Mouse (Mus musculus) testis, adult 2 months (tissue): ENCODE results near the gene Casz1. TPM values are rescaled to one million over a fixed set of nuclear protein-coding genes. Genes with fewer than 3 reads are reported as not detected.

ENCODE experiments used
- H3K27ac ChIP-seq: fragments of 200-500 bp; 2 replicates; pipeline ENCODE4 v1.5.1; 2012; ENCODE audit warnings: low read depth, low read length; ENCODE audit not compliant: control insufficient read depth, insufficient read depth
- H3K27me3 ChIP-seq: fragments of 200-500 bp; 2 replicates; pipeline ENCODE4 v1.6.1; 2012; ENCODE audit warnings: mild to moderate bottlenecking, low read length, moderate library complexity; ENCODE audit not compliant: control insufficient read depth, insufficient read depth
- H3K36me3 ChIP-seq: fragments of 200-500 bp; 2 replicates; pipeline ENCODE4 v1.6.1; 2012; ENCODE audit warnings: mild to moderate bottlenecking, low read length; ENCODE audit not compliant: control insufficient read depth, insufficient read depth
- H3K4me1 ChIP-seq: fragments of 200-500 bp; 2 replicates; pipeline ENCODE4 v1.6.1; 2012; ENCODE audit warnings: low read length; ENCODE audit not compliant: control insufficient read depth, insufficient read depth
- H3K4me3 ChIP-seq: fragments of 200-500 bp; 2 replicates; pipeline ENCODE4 v1.5.1; 2012; ENCODE audit warnings: low read depth, mild to moderate bottlenecking, low read length, moderate library complexity, mixed read lengths; ENCODE audit not compliant: control insufficient read depth
- CTCF ChIP-seq: fragments of 200-500 bp; IDR thresholded peaks from 2 replicates; pipeline ENCODE4 v1.5.1; 2012; ENCODE audit warnings: low read depth, mild to moderate bottlenecking, inconsistent platforms, low read length, moderate library complexity; ENCODE audit not compliant: control insufficient read depth, insufficient read depth, insufficient replicate concordance
- POLR2A ChIP-seq: fragments of 200-500 bp; IDR thresholded peaks from 2 replicates; pipeline ENCODE4 v1.6.1; 2012; ENCODE audit warnings: low read depth, mild to moderate bottlenecking, inconsistent platforms, low read length, moderate library complexity; ENCODE audit not compliant: control insufficient read depth
- polyA plus RNA-seq: library from polyadenylated mRNA; depleted of rRNA; stranded (reverse); fragments of >200 nt; gene quantifications from 2 replicates; pipeline ENCODE4 v1.2.3, GENCODE M21; 2012; rRNA removed

Casz1 gene
- polyA plus RNA-seq, 1 experiment: 8.5 TPM

- Histone ChIP-seq H3K4me3 (no peak overlapping the region), H3K27me3 (no peaks in the 10 kb centered on the region), H3K36me3 (peaks cover 4% of the 10 kb centered on the region), H3K27ac (no peak overlapping the region), H3K4me1 (no peaks in the 10 kb centered on the region)
- TF ChIP-seq POLR2A (no peak), CTCF (no peak)
Measured at GRCm38 (mm10) chr4:148985541-148986476, 181.6 kb downstream of the Casz1 start.

DNA sequence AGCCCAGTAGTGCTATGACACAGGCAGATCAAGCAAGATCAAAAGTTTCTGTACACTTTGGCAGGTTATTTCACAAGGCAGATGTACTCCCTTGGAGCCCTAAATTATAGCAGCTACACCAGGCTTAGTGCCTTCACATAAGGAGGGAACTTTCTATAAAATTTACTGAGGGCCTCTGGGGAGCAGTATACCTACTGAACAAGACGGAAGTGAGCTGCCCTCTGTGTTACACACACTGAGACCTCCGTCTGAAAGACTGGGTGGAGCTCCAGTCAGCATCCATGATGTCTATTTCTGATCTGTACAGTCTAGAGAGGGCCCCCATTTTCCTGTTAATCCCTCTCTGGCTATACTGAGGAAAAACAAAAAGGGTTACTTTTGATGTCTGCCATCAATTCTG is 185.8 kb downstream of the Casz1 start:
- H3K4me1 ChIP-seq: no peaks in the 10 kb centered on the region
- H3K36me3 ChIP-seq: no peaks in the 10 kb centered on the region
- H3K27ac ChIP-seq: no peak overlapping the region
- no peak overlapping the region for H3K4me3 ChIP-seq
- TF ChIP-seq CTCF: no peak
- no peak for TF ChIP-seq POLR2A
- no peaks in the 10 kb centered on the region for H3K27me3 ChIP-seq

DNA sequence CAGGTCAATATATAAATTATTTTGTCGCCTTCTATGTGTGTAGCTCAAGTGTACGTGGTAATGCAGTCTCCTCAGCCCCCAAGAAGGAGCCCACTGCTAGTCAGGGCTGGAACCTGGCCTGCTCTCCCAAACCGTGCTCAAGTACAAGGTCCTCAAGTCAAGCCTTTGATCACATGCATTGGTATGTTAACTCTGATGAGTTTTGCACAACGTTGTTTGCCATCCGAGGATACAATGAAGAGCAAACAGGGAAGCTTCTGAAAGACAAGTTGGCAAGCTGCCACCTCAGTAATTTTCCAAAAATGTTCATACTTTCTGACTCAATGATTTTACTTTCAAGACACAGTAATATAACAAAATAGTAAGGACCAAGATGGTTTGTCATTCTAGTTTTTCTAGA is 189.7 kb downstream of the Casz1 start:
- Histone ChIP-seq H3K27ac (no peak overlapping the region), H3K36me3 (no peaks in the 10 kb centered on the region), H3K4me1 (no peaks in the 10 kb centered on the region), H3K27me3 (no peaks in the 10 kb centered on the region), H3K4me3 (no peak overlapping the region)
- no peak for TF ChIP-seq CTCF
- TF ChIP-seq POLR2A: no peak

DNA sequence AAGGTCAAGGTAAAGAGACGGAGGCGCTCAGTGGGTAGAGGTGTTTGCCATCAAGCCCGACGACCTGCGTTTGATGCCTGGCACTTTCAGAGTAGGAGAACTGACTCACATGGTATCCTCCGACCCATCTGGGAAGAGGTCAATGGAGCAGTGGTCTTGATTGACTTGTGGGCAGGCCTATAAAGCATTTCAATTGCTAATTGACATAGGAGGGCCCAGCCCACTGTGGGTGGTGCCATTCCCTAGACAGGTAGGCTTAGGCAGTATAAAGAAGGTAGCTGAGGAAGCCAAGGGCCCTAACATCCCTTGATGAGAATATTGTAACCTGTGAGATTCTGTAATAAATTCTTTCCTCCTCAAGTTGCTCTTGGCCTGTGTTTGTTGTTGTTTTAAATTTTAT is 196.5 kb downstream of the Casz1 start:
- Histone ChIP-seq H3K4me1 (no peaks in the 10 kb centered on the region), H3K36me3 (no peaks in the 10 kb centered on the region), H3K27ac (no peak overlapping the region), H3K4me3 (no peak overlapping the region; the same call in 1 of the 2 replicates), H3K27me3 (no peaks in the 10 kb centered on the region)
- TF ChIP-seq CTCF (no peak), POLR2A (no peak)

DNA sequence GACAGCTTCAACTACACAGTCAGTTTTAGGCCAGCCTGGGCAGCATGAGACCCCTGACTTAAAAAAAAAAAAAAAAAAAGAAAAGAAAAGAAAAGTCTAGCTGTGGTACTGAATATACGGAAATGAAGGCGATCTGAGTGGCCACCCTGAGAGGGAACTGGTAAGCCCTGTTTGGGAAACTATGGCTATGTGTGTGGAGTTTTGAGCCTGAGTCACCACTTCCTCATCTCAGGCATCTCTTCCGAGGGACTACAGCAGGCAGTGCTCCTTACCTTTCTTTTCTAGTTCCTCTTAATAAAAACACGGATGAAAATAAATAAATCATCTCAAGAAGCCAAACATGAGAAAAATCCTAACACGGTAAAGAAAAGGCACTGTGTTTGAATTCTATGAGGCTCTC is 197.3 kb downstream of the Casz1 start:
- Histone ChIP-seq H3K27ac (no peak overlapping the region), H3K27me3 (no peaks in the 10 kb centered on the region), H3K36me3 (no peaks in the 10 kb centered on the region), H3K4me1 (no peaks in the 10 kb centered on the region), H3K4me3 (peak overlapping the region; percentile 46)
- TF ChIP-seq CTCF (no peak), POLR2A (no peak)

DNA sequence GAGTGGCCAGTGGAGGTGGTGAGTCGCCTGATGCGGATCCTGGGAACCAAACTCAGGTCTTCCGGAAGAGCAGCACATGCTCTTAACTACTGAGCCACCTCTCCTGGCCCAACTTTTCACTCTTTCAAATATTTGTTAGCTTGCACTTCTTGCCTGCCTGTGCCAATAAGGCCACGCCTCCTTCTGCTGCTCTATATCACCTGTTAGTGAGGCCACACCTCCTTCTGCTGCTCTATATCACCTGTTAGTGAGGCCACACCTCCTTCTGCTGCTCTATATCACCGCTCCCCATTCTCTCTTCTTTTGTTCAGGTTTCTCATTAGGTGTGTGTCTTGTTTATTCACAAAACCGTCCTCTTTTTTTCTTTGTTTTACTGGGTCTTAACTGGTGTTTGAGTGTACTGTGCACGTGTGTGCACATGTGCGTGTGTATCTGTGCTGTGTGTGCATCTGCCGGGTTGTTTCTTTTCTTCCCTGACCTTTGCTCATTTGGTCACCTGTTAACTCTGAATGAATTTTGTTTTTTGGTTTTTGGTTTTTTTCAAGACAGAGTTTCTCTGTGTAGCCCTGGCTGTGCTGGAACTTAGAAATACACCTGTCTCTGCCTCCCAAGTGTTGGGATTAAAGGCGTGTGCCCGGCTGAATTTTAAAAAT is 198.3 kb downstream of the Casz1 start:
- TF ChIP-seq CTCF (no peak), POLR2A (no peak)
- H3K27ac ChIP-seq: no peak overlapping the region
- H3K4me3 ChIP-seq: no peak overlapping the region
- H3K27me3 ChIP-seq: no peaks in the 10 kb centered on the region
- H3K36me3 ChIP-seq: no peaks in the 10 kb centered on the region
- H3K4me1 ChIP-seq: no peaks in the 10 kb centered on the region

Other genes with a start within 250 kb of the Casz1 start
- gene Exosc10, start 246.0 kb upstream of the Casz1 start, polyA plus RNA-seq: 37.1 and 40.1 TPM in 2 replicates
- gene Srm, start 212.9 kb upstream of the Casz1 start, polyA plus RNA-seq: 11.1 and 12.0 TPM in 2 replicates
- 0.25 TPM in 1 of 2 replicates, not detected in the other for gene Masp2, start 201.9 kb upstream of the Casz1 start, polyA plus RNA-seq
- 107 and 149 TPM in 2 replicates for gene Tardbp, start 177.4 kb upstream of the Casz1 start, polyA plus RNA-seq
- gene Gm572, start 161.1 kb upstream of the Casz1 start, polyA plus RNA-seq: 0.10 and 0.17 TPM in 2 replicates